Mouse (Mus musculus): ENCODE measurements around the gene 2610042L04Rik.
"Not testable (repeated sequence)": the region's sequence is repeated elsewhere in the genome, so short reads cannot be mapped to it uniquely, and the experiment has no call there.

The 2610042L04Rik gene

DNA sequence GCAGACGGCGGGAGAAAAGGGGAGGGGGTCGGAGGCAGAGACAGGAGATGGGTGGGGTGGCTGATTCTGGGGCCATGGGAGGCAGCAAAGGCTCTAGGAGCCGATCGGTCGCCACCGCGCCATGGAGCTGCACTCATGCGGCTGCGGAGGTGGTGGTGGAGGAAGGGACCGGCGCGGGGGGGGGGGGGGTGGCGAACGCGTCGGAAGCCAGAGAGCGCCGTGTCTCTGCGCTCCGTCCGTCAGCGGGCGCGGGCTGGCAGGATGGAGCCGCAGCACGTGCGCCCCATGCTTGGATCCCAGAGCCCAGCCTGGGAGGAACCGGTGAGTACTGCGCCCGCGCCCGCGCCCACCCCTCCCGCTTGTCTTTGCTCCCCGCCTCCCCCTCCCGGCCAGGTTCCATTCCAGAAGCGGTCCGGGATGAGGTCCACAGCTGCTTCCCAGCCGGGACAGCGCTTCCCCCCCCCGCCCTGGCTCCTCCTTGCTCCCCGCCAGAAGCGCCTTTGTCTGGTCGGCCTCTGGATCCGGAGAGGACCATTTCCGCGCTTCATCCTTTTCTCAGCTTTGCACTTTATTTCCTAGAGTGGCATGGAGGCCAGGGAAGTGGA lies at the start of gene 2610042L04Rik:
TSS of gene 2610042L04Rik (plus strand) at position 288 of the 605 bp plus-strand sequence.
- in situ Hi-C loops (cut with MboI, MseI), result loop anchor here (5.0 to 25.0 kb wide), 3 partner anchors 400 to 1778 kb away; partner anchors contain the start of gene Gm2956 (in 1 of the 2)

DNA sequence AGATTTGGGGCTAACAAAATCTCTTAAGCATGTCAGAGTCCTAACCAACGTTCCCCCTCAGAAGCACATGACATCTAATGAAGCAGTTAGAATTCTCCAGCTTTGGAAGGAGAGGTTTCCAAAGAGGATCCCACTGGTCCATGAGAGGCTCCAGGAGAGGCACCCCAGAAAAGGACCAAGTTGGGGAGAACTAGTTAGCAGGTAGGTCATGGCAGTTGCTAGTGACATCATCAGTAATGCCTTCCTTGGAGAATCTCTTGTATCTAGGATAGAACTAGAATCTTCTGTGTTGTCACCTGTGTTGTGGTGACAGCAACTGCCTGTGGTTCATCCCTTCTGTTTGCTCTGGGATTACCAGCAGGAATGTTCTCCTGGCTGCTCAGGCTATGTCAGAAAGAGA lies 17.6 kb upstream of the 2610042L04Rik start, which contains the start of gene Gm3149:
TSS of gene Gm3149 (plus strand) at position 301 of the 400 bp plus-strand sequence.
- in situ Hi-C loops (cut with MboI, MseI), result not testable (repeated sequence)

GRCm38 (mm10) chr14:4335506-4335905 lies 943 bp downstream of the 2610042L04Rik start:
- in situ Hi-C loops (cut with MboI, MseI), result loop anchor here (10.0 to 25.0 kb wide), 2 partner anchors 399 to 998 kb away; partner anchors contain the start of gene Gm2956 (in 1 of the 2)

GRCm38 (mm10) chr14:4368991-4369390 lies 34.4 kb downstream of the 2610042L04Rik start:
- in situ Hi-C loops (cut with MboI, MseI), result not testable (repeated sequence)

DNA sequence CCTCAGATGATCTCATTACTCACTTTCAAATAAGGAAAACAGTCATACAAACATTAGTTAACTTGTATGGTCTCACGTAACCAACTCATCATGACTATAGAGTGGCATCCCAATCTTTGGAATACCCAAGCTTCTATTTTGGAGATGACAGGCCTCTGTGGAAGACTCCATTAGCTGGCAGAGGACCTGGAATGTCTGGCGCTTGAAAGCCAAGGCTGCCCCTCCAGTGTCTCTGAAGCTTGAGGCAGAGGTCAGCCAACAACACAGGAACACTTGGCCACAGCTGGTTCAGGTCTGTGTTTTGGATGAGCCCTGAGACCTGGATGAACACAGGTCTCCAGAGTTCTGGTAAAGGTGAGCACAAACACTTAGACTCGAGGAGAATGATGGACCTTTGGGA lies 35.1 kb downstream of the 2610042L04Rik start:
- in situ Hi-C loops (cut with MboI, MseI), result not testable (repeated sequence)

GRCm38 (mm10) chr14:4377871-4378270 lies 43.3 kb downstream of the 2610042L04Rik start:
- in situ Hi-C loops (cut with MboI, MseI), result not testable (repeated sequence)

DNA sequence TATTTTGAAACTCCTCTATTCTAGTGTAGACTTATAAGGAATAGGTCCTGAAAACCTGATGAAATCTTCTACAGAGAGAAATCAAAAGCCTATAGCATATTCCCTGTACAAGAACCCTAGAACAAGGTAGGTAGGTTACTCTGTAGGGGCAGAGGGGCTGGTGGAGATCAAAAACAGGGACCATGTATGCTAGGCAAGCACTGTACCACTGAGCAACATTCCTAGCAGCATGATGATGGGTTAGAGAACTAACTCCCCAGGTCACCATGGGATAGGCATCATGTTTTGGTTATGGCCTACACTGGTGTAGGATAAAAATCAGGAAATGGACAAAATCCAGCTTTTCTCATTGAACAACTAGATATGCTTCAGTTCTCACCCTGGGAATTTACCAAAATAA lies 51.0 kb downstream of the 2610042L04Rik start:
- in situ Hi-C loops (cut with MboI, MseI), result not testable (repeated sequence)

DNA sequence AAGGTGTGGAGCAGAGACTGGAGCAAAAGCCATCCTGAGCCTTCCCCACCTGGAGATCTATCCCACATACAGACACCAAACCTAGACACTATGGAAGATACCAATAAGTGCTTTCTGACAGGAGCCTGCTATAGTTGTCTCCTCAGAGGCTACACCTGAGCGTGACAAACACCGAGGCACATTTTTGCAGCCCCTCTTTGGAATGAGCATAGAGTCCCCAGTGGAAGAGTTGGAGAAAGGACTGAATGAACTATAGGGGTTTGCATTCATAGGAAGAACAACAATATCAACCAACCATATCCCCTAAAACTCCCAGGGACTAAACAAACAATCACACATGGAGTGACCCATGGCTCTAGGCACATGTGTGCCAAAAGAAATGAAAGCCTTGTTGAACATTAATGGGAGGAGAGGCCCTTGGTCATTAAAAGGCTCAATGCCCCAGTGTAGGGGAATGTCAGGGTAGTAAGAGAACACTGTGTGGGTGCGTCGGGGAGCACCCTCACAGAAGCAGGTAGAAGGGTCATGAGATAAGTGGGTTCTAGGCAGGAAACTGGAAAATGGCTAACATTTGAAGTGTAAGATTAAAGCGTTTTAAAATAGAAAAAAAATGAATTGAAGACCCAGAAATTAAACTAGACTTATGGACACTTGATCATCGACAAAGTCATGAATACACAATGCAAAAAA lies 58.4 kb downstream of the 2610042L04Rik start:
- in situ Hi-C loops (cut with MboI, MseI), result not testable (repeated sequence)

- in situ Hi-C loops (cut with MboI, MseI), result loop anchor here in 1 of 2 experiments (5.0 kb wide), 2 partner anchors 440 to 1660 kb away; partner anchors contain the start of genes Gm3269 and Gm6337
Observed at GRCm38 (mm10) chr14:4397226-4397625, 62.7 kb downstream of the 2610042L04Rik start, which contains the start of gene Gm3159. Gene Gm3159 (plus strand): TSS chr14:4397526.

DNA sequence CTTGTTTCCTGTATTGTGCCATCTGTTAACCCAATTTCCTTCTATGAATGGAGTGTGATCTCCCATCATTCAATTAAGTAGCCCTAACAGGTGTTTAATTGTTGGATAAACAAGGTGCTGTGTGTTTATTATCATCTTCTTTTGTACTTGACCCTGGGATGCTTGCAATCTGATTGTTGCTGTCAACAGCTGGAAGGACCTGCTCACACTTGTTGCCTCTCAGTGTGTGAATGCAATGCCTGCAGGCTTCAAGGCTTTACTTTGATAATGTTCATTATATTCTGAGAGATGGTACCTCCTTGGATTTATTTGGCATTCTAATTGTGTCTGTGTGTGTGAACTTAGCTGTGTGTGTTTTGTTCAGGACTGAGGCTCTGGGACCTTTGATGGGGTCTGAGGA lies 64.1 kb downstream of the 2610042L04Rik start:
- in situ Hi-C loops (cut with MboI, MseI), result loop anchor here in 1 of 2 experiments (5.0 kb wide), 2 partner anchors 439 to 1659 kb away; partner anchors contain the start of genes Gm3269 and Gm6337

- in situ Hi-C loops (cut with MboI, MseI), result not testable (repeated sequence)
Observed at GRCm38 (mm10) chr14:4400115-4400789, 65.7 kb downstream of the 2610042L04Rik start.

DNA sequence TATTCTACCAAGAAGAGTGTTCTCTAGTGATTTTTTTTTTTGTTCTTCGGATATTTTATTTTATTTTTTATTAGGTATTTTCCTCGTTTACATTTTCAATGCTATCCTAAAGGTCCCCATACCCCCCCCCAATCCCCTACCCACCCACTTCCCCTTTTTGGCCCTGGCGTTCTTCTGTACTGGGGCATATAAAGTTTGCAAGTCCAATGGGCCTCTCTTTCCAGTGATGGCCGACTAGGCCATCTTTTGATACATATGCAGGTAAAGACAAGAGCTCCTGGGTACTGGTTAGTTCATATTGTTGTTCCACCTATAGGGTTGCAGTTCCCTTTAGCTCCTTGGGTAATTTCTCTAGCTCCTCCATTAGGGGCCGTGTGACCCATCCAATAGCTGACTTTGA lies 66.7 kb downstream of the 2610042L04Rik start:
- in situ Hi-C loops (cut with MboI, MseI), result not testable (repeated sequence)

DNA sequence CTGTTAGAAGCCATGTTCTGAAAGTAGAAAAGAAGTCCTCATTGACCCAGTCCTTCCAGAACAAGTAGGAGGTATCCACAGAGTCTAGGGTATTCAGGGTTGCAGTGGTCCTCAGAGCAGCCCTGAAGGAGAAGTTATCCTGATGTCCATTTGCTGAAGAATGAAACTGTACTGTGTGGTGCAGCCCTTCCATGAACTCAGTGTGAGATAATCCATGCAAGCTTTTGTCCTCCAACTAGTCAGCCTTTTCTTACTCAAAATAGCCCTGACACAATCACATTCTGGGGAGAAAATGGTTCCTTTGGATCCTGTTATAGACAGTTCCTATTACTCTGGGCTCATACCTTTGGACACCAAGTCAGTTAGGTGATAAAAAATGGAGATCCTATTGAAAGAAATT lies 69.3 kb downstream of the 2610042L04Rik start:
- in situ Hi-C loops (cut with MboI, MseI), result not testable (repeated sequence)
